Mouse (Mus musculus) heart, postnatal 0 days (tissue): ENCODE data around the gene Hist1h2bj. TPM values are rescaled to one million over a fixed set of nuclear protein-coding genes. Genes with fewer than 3 reads are reported as not detected.
"Not testable (repeated sequence)": the region's sequence is repeated elsewhere in the genome, so short reads cannot be mapped to it uniquely, and the experiment has no call there.

Experiments used
- ATAC-seq: fragments of 200-750 bp; cut with Nextera tagmentation; 2 replicates; pipeline ENCODE4 v1.8.0; 2017; ENCODE audit warnings: low read depth, moderate number of reproducible peaks, moderate library complexity; ENCODE audit not compliant: insufficient read depth
- DNase-seq: peaks from one replicate; pipeline ENCODE4 v3.0.0-alpha.2; 2016; ENCODE audit warnings: low spot score
- H3K27ac ChIP-seq: fragments of 300-500 bp; sonication (generic); 2 replicates; pipeline ENCODE4 v1.5.1; 2014; ENCODE audit warnings: low read depth, mild to moderate bottlenecking
- H3K27me3 ChIP-seq: fragments of 300-500 bp; sonication (generic); 2 replicates; pipeline ENCODE4 v1.6.1; 2014; ENCODE audit warnings: low read length, mixed read lengths; ENCODE audit not compliant: control insufficient read depth, insufficient read depth
- H3K36me3 ChIP-seq: fragments of 300-500 bp; sonication (generic); replicated peaks from 2 replicates; pipeline ENCODE4 v1.6.1; 2014; ENCODE audit warnings: low read length, mixed read lengths; ENCODE audit not compliant: control insufficient read depth, insufficient read depth
- H3K4me1 ChIP-seq: fragments of 300-500 bp; sonication (generic); 2 replicates; pipeline ENCODE4 v1.6.1; 2014; ENCODE audit warnings: antibody characterized with exemption; ENCODE audit not compliant: control insufficient read depth, insufficient read depth
- H3K4me2 ChIP-seq: fragments of 300-500 bp; sonication (generic); 2 replicates; pipeline ENCODE4 v1.6.1; 2014; ENCODE audit warnings: low read depth, mild to moderate bottlenecking, low read length, moderate library complexity
- H3K4me3 ChIP-seq: fragments of 300-500 bp; sonication (generic); 2 replicates; pipeline ENCODE4 v1.5.1; 2014; ENCODE audit warnings: low read depth, low read length
- H3K9ac ChIP-seq: fragments of 300-500 bp; sonication (generic); replicated peaks from 2 replicates; pipeline ENCODE4 v1.6.1; 2014; ENCODE audit warnings: low read depth, low read length, mixed read lengths
- H3K9me3 ChIP-seq: fragments of 300-500 bp; sonication (generic); replicated peaks from 2 replicates; pipeline ENCODE4 v1.6.1; 2016; ENCODE audit warnings: low read length; ENCODE audit not compliant: control insufficient read depth
- CTCF ChIP-seq: IDR thresholded peaks from 2 replicates; pipeline ENCODE4 v1.5.1; 2016; ENCODE audit warnings: antibody characterized with exemption, control low read depth, low read depth
- EP300 ChIP-seq: IDR thresholded peaks from 2 replicates; pipeline ENCODE4 v1.6.1; 2016; ENCODE audit warnings: antibody characterized with exemption, low read depth
- WGBS: fragments of 180-500 bp; shearing (Covaris S2); extraction: QIAGEN DNeasy Blood & Tissue Kit; methylation state at CpG from one replicate; pipeline ENCODE4 v1.1.7; 2014; 5-methylcytosine and 5-hydroxymethylcytosine counted together
- polyA plus RNA-seq: library from polyadenylated mRNA; unstranded; fragments of >200 nt; fragmentation: Nextera tagmentation; extraction: Ambion mirVana; gene quantifications from 2 replicates; pipeline ENCODE4 v1.2.1, GENCODE M21; 2015
- total RNA-seq: library from RNA; depleted of rRNA; stranded (reverse); fragments of >200 nt; gene quantifications from 2 replicates; pipeline ENCODE4 v1.2.3, GENCODE M21; 2014; ENCODE audit warnings: low replicate concordance

Gene Hist1h2bj
- total and polyA plus RNA-seq, 2 experiments from 2014 or later: 3.1 to 1,225 TPM

GRCm38 (mm10) chr13:22034443-22035266 lies 8.4 kb upstream of the Hist1h2bj start:
- Histone ChIP-seq H3K4me3 (peak overlapping the region; percentile 47), H3K9ac (peak overlapping the region; percentile 52), H3K9me3 (no peaks in the 10 kb centered on the region), H3K4me1 (peaks cover 8% of the 10 kb centered on the region; the same call in 1 of the 2 replicates), H3K27ac (peak overlapping the region; percentile 55; the same call in 1 of the 2 replicates), H3K27me3 (no peaks in the 10 kb centered on the region), H3K4me2 (peak overlapping the region; percentile 52), H3K36me3 (no peaks in the 10 kb centered on the region)
- ATAC-seq (no peak; the same call in 1 of the 2 replicates), DNase-seq (no peak)
- TF ChIP-seq EP300: no peak
- TF ChIP-seq CTCF: no peak
- WGBS: 3% methylated on average over 12 of the region's 14 CpGs

DNA sequence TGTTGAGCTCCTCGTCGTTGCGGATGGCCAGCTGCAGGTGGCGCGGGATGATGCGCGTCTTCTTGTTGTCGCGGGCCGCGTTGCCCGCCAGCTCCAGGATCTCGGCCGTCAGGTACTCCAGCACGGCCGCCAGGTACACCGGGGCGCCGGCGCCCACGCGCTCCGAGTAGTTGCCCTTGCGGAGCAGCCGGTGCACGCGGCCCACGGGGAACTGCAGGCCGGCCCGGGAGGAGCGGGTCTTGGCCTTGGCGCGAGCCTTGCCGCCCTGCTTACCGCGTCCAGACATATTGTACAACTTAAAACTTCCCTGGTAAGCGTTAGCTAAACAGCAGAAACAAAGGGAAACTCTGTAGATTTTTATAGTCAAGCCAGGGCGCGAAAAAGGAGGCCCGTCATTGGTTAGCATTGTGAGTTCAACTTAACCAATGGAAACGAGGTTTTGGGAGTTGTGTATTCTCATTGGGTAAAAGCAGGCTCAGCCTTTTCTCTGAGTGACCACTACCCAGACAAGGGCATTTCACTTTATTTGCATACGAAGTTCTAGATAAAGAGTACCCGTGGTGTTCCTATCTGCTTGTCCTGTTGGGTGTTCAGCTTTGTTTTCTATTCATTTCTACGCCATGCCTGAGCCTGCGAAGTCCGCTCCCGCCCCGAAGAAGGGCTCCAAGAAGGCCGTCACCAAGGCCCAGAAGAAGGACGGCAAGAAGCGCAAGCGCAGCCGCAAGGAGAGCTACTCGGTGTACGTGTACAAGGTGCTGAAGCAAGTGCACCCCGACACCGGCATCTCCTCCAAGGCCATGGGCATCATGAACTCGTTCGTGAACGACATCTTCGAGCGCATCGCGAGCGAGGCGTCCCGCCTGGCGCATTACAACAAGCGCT lies 7.5 kb upstream of the Hist1h2bj start, which contains the start of the genes Hist1h2ah and Hist1h2bk:
Gene Hist1h2ah (minus strand): TSS at position 302 of the 882 bp plus-strand sequence.
Gene Hist1h2bk (plus strand): TSS at position 604 of the 882 bp plus-strand sequence.
- DNase-seq (peak; percentile 96), ATAC-seq (peak; percentile 96)
- Histone ChIP-seq H3K4me1 (peaks cover 15% of the 10 kb centered on the region; the same call in 1 of the 2 replicates), H3K4me3 (peak within 1 kb of the TSS; percentile 47), H3K27ac (peak within 1 kb of the TSS; percentile 64), H3K4me2 (peak within 1 kb of the TSS; percentile 63), H3K9ac (peak within 1 kb of the TSS; percentile 52)
- H3K9me3 ChIP-seq, H3K27me3 ChIP-seq, H3K36me3 ChIP-seq: not testable (repeated sequence)
- peak; percentile 47; the same call in 1 of the 2 replicates for TF ChIP-seq EP300
- WGBS: under 1% methylated on average over 18 of the region's 69 CpGs

- Histone ChIP-seq H3K4me2 (peak overlapping the region; percentile 54), H3K27ac (peak overlapping the region; percentile 55), H3K9ac (no peak overlapping the region), H3K9me3 (no peaks in the 10 kb centered on the region), H3K4me3 (peak overlapping the region; percentile 47), H3K27me3 (no peaks in the 10 kb centered on the region), H3K4me1 (peaks cover 19% of the 10 kb centered on the region; the same call in 1 of the 2 replicates), H3K36me3 (no peaks in the 10 kb centered on the region)
- ATAC-seq (peak; percentile 28), DNase-seq (no peak)
- no peak for TF ChIP-seq EP300
- no peak for TF ChIP-seq CTCF
- WGBS: 6% methylated on average over 20 of the region's 23 CpGs
Observed at GRCm38 (mm10) chr13:22036149-22036956, 6.7 kb upstream of the Hist1h2bj start.

DNA sequence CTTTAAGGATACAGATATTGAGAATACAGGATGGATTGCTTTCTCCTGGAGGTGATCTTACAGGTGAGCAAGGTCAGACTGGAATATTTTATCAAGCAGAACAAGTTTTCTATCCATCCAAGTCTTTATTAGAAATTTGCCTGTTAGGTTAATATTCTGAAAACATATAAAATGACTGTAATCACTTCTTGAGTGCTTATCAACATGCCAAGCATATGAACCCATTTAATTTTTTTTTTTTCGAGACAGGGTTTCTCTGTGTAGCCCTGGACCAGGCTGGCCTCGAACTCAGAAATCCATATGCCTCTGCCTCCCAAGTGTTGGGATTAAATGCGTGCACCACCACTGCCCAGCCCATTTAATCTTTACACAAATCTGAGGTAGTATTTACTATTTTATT lies 6.0 kb upstream of the Hist1h2bj start:
- no peak overlapping the region for H3K9ac ChIP-seq
- H3K9me3 ChIP-seq: no peaks in the 10 kb centered on the region
- H3K36me3 ChIP-seq: no peaks in the 10 kb centered on the region
- H3K4me1 ChIP-seq: peaks cover 20% of the 10 kb centered on the region
- DNase-seq (no peak), ATAC-seq (no peak)
- H3K4me2 ChIP-seq: peak overlapping the region; percentile 54; the same call in 1 of the 2 replicates
- no peak overlapping the region for H3K4me3 ChIP-seq
- WGBS: 70% methylated on average over 3 of the region's 3 CpGs
- TF ChIP-seq CTCF (no peak), EP300 (no peak)
- H3K27me3 ChIP-seq: no peaks in the 10 kb centered on the region
- H3K27ac ChIP-seq: no peak overlapping the region

GRCm38 (mm10) chr13:22037415-22037814 lies 5.6 kb upstream of the Hist1h2bj start:
- no peak for ATAC-seq
- H3K4me2 ChIP-seq: no peak overlapping the region
- H3K9me3 ChIP-seq: no peaks in the 10 kb centered on the region
- TF ChIP-seq EP300 (no peak), CTCF (no peak)
- H3K36me3 ChIP-seq: no peaks in the 10 kb centered on the region
- no peak overlapping the region for H3K4me3 ChIP-seq
- H3K4me1 ChIP-seq: peaks cover 24% of the 10 kb centered on the region
- no peak overlapping the region for H3K9ac ChIP-seq
- no peak overlapping the region for H3K27ac ChIP-seq
- DNase-seq: no peak
- H3K27me3 ChIP-seq: no peaks in the 10 kb centered on the region
- 75% methylated on average over 2 of the region's 2 CpGs for WGBS
